Mouse (Mus musculus) G1E (cell line): ENCODE measurements around the gene Slc46a1.

Source experiments
- CTCF ChIP-seq: IDR thresholded peaks from 2 replicates; pipeline ENCODE4 v1.5.1; 2012; ENCODE audit warnings: low read depth, low read length, inconsistent platforms, mixed read lengths
- GATA1 ChIP-seq: IDR thresholded peaks from 2 replicates; pipeline ENCODE4 v1.6.1; 2012; ENCODE audit warnings: borderline replicate concordance, low read length, inconsistent platforms, mixed read lengths
- GATA2 ChIP-seq: IDR thresholded peaks from 2 replicates; pipeline ENCODE4 v1.6.1; 2012; ENCODE audit warnings: low read depth, low read length, inconsistent platforms, borderline replicate concordance
- POLR2AphosphoS5 ChIP-seq: IDR thresholded peaks from 2 replicates; pipeline ENCODE4 v1.6.1; 2012; ENCODE audit warnings: low read depth, low read length, inconsistent platforms; ENCODE audit not compliant: insufficient replicate concordance

DNA sequence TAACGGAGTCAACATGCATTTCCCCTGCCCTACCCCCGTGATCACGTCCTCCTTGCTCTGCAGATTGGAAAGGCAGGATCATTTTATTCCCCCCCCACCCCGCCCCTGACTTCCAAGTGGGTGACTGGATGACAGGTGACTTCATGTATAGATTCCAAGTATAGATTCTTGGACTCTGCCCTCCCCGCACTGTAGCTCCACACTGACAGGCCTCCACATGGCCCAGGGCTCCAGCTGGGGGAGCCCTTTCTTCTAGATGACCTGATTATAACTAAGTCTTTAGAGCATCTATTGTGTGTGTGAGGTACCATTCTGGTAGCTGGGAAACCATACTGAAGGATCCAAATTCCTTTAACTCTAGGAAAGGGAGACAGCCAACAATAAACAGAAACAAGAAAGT, 2.8 kb upstream of the Slc46a1 start:
- TF ChIP-seq GATA1 (no peak), GATA2 (no peak), CTCF (no peak), POLR2AphosphoS5 (no peak)
